Mouse (Mus musculus): ENCODE measurements around the gene Olfr898. TPM values are rescaled to one million over a fixed set of nuclear protein-coding genes. Genes with fewer than 3 reads are reported as not detected.

Olfr898 gene
- not detected in 2 replicates for polyA plus RNA-seq (2015; fragmentation: Nextera tagmentation; extraction: Ambion mirVana)

GRCm38 (mm10) chr9:38348111-38348510 lies at the start of gene Olfr898:
Gene Olfr898 (plus strand): TSS chr9:38348411.
- H3K4me1 ChIP-seq, result no peaks in the 10 kb centered on the region
- H3K9me3 ChIP-seq, result no peaks in the 10 kb centered on the region
- H3K27ac ChIP-seq, result no peak within 1 kb of the TSS
- no peak within 1 kb of the TSS for H3K4me2 ChIP-seq
- no peak within 1 kb of the TSS for H3K9ac ChIP-seq
- H3K36me3 ChIP-seq, result no peaks in the 10 kb centered on the region
- WGBS, result 88% methylated on average over 4 of the region's 4 CpGs
- H3K4me3 ChIP-seq, result no peak within 1 kb of the TSS
- no peaks in the 10 kb centered on the region for H3K27me3 ChIP-seq
- no peak for ATAC-seq (ENCODE audit: borderline replicate concordance, extremely low read depth, low FRiP score, low TSS enrichment)

- Histone ChIP-seq H3K27me3 (no peaks in the 10 kb centered on the region), H3K9ac (no peak within 1 kb of the TSS), H3K36me3 (no peaks in the 10 kb centered on the region), H3K4me1 (no peaks in the 10 kb centered on the region), H3K4me2 (no peak within 1 kb of the TSS), H3K27ac (no peak within 1 kb of the TSS), H3K9me3 (no peaks in the 10 kb centered on the region), H3K4me3 (no peak within 1 kb of the TSS)
- ATAC-seq (ENCODE audit: borderline replicate concordance, extremely low read depth, low FRiP score, low TSS enrichment), result no peak
- 72% methylated on average over 3 of the region's 3 CpGs for WGBS
These were observed 19.5 kb upstream of the Olfr898 start, which contains the start of gene Olfr25 for GRCm38 (mm10) chr9:38328760-38329159. Gene Olfr25 (plus strand): TSS chr9:38329060.

GRCm38 (mm10) chr9:38366596-38366995 lies 18.4 kb downstream of the Olfr898 start, which contains the start of gene Olfr250:
Gene Olfr250 (plus strand): TSS chr9:38366896.
- WGBS, result 88% methylated on average over 2 of the region's 2 CpGs
- Histone ChIP-seq H3K27me3 (no peaks in the 10 kb centered on the region), H3K4me1 (no peaks in the 10 kb centered on the region), H3K9ac (no peak within 1 kb of the TSS), H3K4me3 (no peak within 1 kb of the TSS), H3K9me3 (no peaks in the 10 kb centered on the region), H3K36me3 (no peaks in the 10 kb centered on the region), H3K4me2 (no peak within 1 kb of the TSS), H3K27ac (no peak within 1 kb of the TSS)
- no peak for ATAC-seq (ENCODE audit: borderline replicate concordance, extremely low read depth, low FRiP score, low TSS enrichment)

GRCm38 (mm10) chr9:38376786-38377185 lies 28.6 kb downstream of the Olfr898 start, which contains the start of gene Olfr251:
Gene Olfr251 (plus strand): TSS chr9:38377086.
- no peak within 1 kb of the TSS for H3K9ac ChIP-seq
- 48% methylated on average over 2 of the region's 2 CpGs for WGBS
- no peaks in the 10 kb centered on the region for H3K9me3 ChIP-seq
- no peak within 1 kb of the TSS for H3K27ac ChIP-seq
- no peak within 1 kb of the TSS for H3K4me3 ChIP-seq
- H3K27me3 ChIP-seq, result no peaks in the 10 kb centered on the region
- H3K36me3 ChIP-seq, result no peaks in the 10 kb centered on the region
- ATAC-seq (ENCODE audit: borderline replicate concordance, extremely low read depth, low FRiP score, low TSS enrichment), result no peak
- no peak within 1 kb of the TSS for H3K4me2 ChIP-seq
- H3K4me1 ChIP-seq, result no peaks in the 10 kb centered on the region

- Histone ChIP-seq H3K27me3 (no peaks in the 10 kb centered on the region), H3K9ac (no peak within 1 kb of the TSS), H3K4me3 (no peak within 1 kb of the TSS), H3K36me3 (no peaks in the 10 kb centered on the region), H3K4me1 (no peaks in the 10 kb centered on the region), H3K27ac (no peak within 1 kb of the TSS), H3K9me3 (no peaks in the 10 kb centered on the region), H3K4me2 (no peak within 1 kb of the TSS)
- ATAC-seq (ENCODE audit: borderline replicate concordance, extremely low read depth, low FRiP score, low TSS enrichment), result no peak
- WGBS, result 73% methylated on average over 1 of the region's 1 CpGs
These were observed 53.2 kb downstream of the Olfr898 start, which contains the start of gene Olfr147 for GRCm38 (mm10) chr9:38401398-38401797. Gene Olfr147 (plus strand): TSS chr9:38401698.

Other genes starting within 250 kb of the Olfr898 start
- not detected in 2 replicates for gene Olfr888, start 240.3 kb upstream of the Olfr898 start, polyA plus RNA-seq (2015; fragmentation: Nextera tagmentation; extraction: Ambion mirVana)
- 0.05 TPM in 1 of 2 replicates, not detected in the other for gene Olfr889, start 233.2 kb upstream of the Olfr898 start, polyA plus RNA-seq (2015; fragmentation: Nextera tagmentation; extraction: Ambion mirVana)
- gene Olfr890, start 205.9 kb upstream of the Olfr898 start, polyA plus RNA-seq (2015; fragmentation: Nextera tagmentation; extraction: Ambion mirVana), result not detected in 2 replicates
- gene Olfr891, start 167.6 kb upstream of the Olfr898 start, polyA plus RNA-seq (2015; fragmentation: Nextera tagmentation; extraction: Ambion mirVana), result not detected in 2 replicates
- not detected in 2 replicates for gene Olfr893, start 140.0 kb upstream of the Olfr898 start, polyA plus RNA-seq (2015; fragmentation: Nextera tagmentation; extraction: Ambion mirVana)
- not detected in 2 replicates for gene Olfr894, start 130.4 kb upstream of the Olfr898 start, polyA plus RNA-seq (2015; fragmentation: Nextera tagmentation; extraction: Ambion mirVana)
- gene Olfr143, start 95.6 kb upstream of the Olfr898 start, polyA plus RNA-seq (2015; fragmentation: Nextera tagmentation; extraction: Ambion mirVana), result not detected in 2 replicates
- not detected in 2 replicates for gene Olfr895, start 80.6 kb upstream of the Olfr898 start, polyA plus RNA-seq (2015; fragmentation: Nextera tagmentation; extraction: Ambion mirVana)
- not detected in 2 replicates for gene Olfr896-ps1, start 57.3 kb upstream of the Olfr898 start, polyA plus RNA-seq (2015; fragmentation: Nextera tagmentation; extraction: Ambion mirVana)
- not detected in 2 replicates for gene Olfr25, start 19.4 kb upstream of the Olfr898 start, polyA plus RNA-seq (2015; fragmentation: Nextera tagmentation; extraction: Ambion mirVana)
- not detected in 2 replicates for gene Olfr250, start 18.5 kb downstream of the Olfr898 start, polyA plus RNA-seq (2015; fragmentation: Nextera tagmentation; extraction: Ambion mirVana)
- gene Olfr251, start 28.7 kb downstream of the Olfr898 start, polyA plus RNA-seq (2015; fragmentation: Nextera tagmentation; extraction: Ambion mirVana), result not detected in 2 replicates
- gene Olfr147, start 53.3 kb downstream of the Olfr898 start, polyA plus RNA-seq (2015; fragmentation: Nextera tagmentation; extraction: Ambion mirVana), result not detected in 2 replicates
- gene Olfr901, start 81.0 kb downstream of the Olfr898 start, polyA plus RNA-seq (2015; fragmentation: Nextera tagmentation; extraction: Ambion mirVana), result not detected in 2 replicates
- not detected in 2 replicates for gene Olfr902, start 99.2 kb downstream of the Olfr898 start, polyA plus RNA-seq (2015; fragmentation: Nextera tagmentation; extraction: Ambion mirVana)
- gene Olfr904, start 114.7 kb downstream of the Olfr898 start, polyA plus RNA-seq (2015; fragmentation: Nextera tagmentation; extraction: Ambion mirVana), result not detected in 2 replicates
- not detected in 2 replicates for gene Olfr905, start 122.7 kb downstream of the Olfr898 start, polyA plus RNA-seq (2015; fragmentation: Nextera tagmentation; extraction: Ambion mirVana)
- not detected in 2 replicates for gene Olfr906, start 138.7 kb downstream of the Olfr898 start, polyA plus RNA-seq (2015; fragmentation: Nextera tagmentation; extraction: Ambion mirVana)
- not detected in 2 replicates for gene Olfr907, start 147.4 kb downstream of the Olfr898 start, polyA plus RNA-seq (2015; fragmentation: Nextera tagmentation; extraction: Ambion mirVana)
- gene Olfr911-ps1, start 173.2 kb downstream of the Olfr898 start, polyA plus RNA-seq (2015; fragmentation: Nextera tagmentation; extraction: Ambion mirVana), result not detected in 2 replicates
- not detected in 2 replicates for gene Olfr910, start 189.4 kb downstream of the Olfr898 start, polyA plus RNA-seq (2015; fragmentation: Nextera tagmentation; extraction: Ambion mirVana)
- not detected in 2 replicates for gene Olfr912, start 231.8 kb downstream of the Olfr898 start, polyA plus RNA-seq (2015; fragmentation: Nextera tagmentation; extraction: Ambion mirVana)
- not detected in 2 replicates for gene Olfr913, start 244.3 kb downstream of the Olfr898 start, polyA plus RNA-seq (2015; fragmentation: Nextera tagmentation; extraction: Ambion mirVana)

All from lung, embryonic 15.5 days (tissue).